Mouse (Mus musculus) retina, postnatal 7 days (tissue): ENCODE results near the gene Lypd6.

ENCODE experiments used
- DNase-seq: peaks from one replicate; pipeline ENCODE4 v3.0.0-alpha.2; 2012; ENCODE audit warnings: low read depth, low spot score

Lypd6 gene

GRCm38 (mm10) chr2:50110167-50110566 is 43.9 kb downstream of the Lypd6 start:
- no peak for DNase-seq

GRCm38 (mm10) chr2:50111169-50111568 is 44.9 kb downstream of the Lypd6 start:
- DNase-seq = no peak

- no peak for DNase-seq
Observed at GRCm38 (mm10) chr2:50111609-50112008, 45.4 kb downstream of the Lypd6 start.

- DNase-seq = no peak
Observed at GRCm38 (mm10) chr2:50112427-50112826, 46.2 kb downstream of the Lypd6 start.

- DNase-seq = no peak
Observed at GRCm38 (mm10) chr2:50119101-50119500, 52.9 kb downstream of the Lypd6 start.

GRCm38 (mm10) chr2:50120839-50121238 is 54.6 kb downstream of the Lypd6 start:
- DNase-seq = no peak

- no peak for DNase-seq
Observed at GRCm38 (mm10) chr2:50123376-50123775, 57.1 kb downstream of the Lypd6 start.

GRCm38 (mm10) chr2:50127513-50128175 is 61.4 kb downstream of the Lypd6 start:
- no peak for DNase-seq

- no peak for DNase-seq
Observed at GRCm38 (mm10) chr2:50128322-50129277, 62.4 kb downstream of the Lypd6 start.

GRCm38 (mm10) chr2:50130674-50131073 is 64.4 kb downstream of the Lypd6 start:
- no peak for DNase-seq

- DNase-seq = no peak
Observed at GRCm38 (mm10) chr2:50143672-50144071, 77.4 kb downstream of the Lypd6 start.

GRCm38 (mm10) chr2:50147308-50147707 is 81.1 kb downstream of the Lypd6 start:
- DNase-seq = no peak

GRCm38 (mm10) chr2:50149257-50150202 is 83.3 kb downstream of the Lypd6 start:
- DNase-seq = no peak

GRCm38 (mm10) chr2:50150203-50150590 is 84.0 kb downstream of the Lypd6 start:
- DNase-seq = no peak

GRCm38 (mm10) chr2:50150816-50151215 is 84.6 kb downstream of the Lypd6 start:
- DNase-seq = no peak

- DNase-seq = no peak
Observed at GRCm38 (mm10) chr2:50151401-50151800, 85.2 kb downstream of the Lypd6 start.

- no peak for DNase-seq
Observed at GRCm38 (mm10) chr2:50151879-50152278, 85.7 kb downstream of the Lypd6 start.

GRCm38 (mm10) chr2:50156009-50156408 is 89.8 kb downstream of the Lypd6 start:
- DNase-seq = no peak

GRCm38 (mm10) chr2:50160069-50160468 is 93.8 kb downstream of the Lypd6 start:
- DNase-seq = no peak

- no peak for DNase-seq
Observed at GRCm38 (mm10) chr2:50163608-50164007, 97.4 kb downstream of the Lypd6 start.

- no peak for DNase-seq
Observed at GRCm38 (mm10) chr2:50165277-50165676, 99.0 kb downstream of the Lypd6 start.

GRCm38 (mm10) chr2:50166082-50166481 is 99.9 kb downstream of the Lypd6 start:
- DNase-seq = no peak
